Mouse (Mus musculus): ENCODE measurements around the gene Dab1. TPM values are rescaled to one million over a fixed set of nuclear protein-coding genes. Genes with fewer than 3 reads are reported as not detected.

Dab1 gene
- polyA plus RNA-seq, 1 experiment = not detected

DNA sequence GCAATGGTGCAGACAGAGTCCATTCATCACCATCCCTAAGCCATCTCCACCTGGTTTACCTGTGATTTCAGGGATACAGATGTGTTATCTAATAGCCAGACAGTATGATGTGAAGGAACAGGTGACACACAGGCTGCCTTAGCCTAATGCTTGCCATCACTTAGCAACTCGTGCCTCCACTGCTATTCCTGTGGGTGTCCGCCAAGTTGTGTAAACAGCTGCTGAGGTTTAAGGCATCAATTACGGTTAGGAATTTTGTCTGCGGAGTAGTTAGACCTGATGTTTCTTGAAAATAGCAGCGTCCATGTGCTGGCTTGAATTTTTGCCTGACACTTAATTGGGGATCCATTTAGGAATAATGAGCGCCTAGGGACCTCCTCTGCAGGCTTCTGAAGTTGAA, 487.1 kb downstream of the Dab1 start:
- Histone ChIP-seq H3K27ac (ENCODE audit: insufficient read depth, low read length) (no peak overlapping the region), H3K4me1 (ENCODE audit: control insufficient read depth, insufficient read depth, low read length) (no peaks in the 10 kb centered on the region), H3K4me3 (ENCODE audit: insufficient read depth, low read length) (no peak overlapping the region)
- TF ChIP-seq POLR2A (IDR thresholded peaks at IDR 0.05; ENCODE audit: low read depth, low read length) = no peak

DNA sequence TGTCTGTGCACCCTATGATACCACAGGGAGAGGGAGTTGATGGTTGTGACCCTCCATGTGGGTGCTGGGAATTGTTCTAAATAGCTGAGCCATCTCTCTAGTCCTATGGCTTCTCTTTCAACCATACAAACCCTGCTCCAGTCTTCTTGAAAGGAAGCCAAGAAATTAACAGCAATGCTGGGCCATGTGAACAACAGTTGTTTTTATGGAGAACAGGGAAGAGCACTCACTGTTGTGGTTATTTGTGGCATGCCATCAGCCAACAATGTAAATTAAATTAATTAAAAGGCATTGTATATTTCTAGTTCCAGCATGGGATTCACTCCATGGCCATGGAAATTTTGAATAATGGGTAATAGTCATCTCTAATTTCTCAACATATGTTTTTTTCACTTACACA, 492.5 kb downstream of the Dab1 start:
- TF ChIP-seq CTCF (IDR thresholded peaks at IDR 0.05; ENCODE audit: borderline replicate concordance, insufficient read depth, low read length) = no peak
- TF ChIP-seq POLR2A (IDR thresholded peaks at IDR 0.05; ENCODE audit: low read depth, low read length) = no peak
- Histone ChIP-seq H3K27ac (ENCODE audit: insufficient read depth, low read length) (no peak overlapping the region), H3K4me1 (ENCODE audit: control insufficient read depth, insufficient read depth, low read length) (no peaks in the 10 kb centered on the region), H3K4me3 (ENCODE audit: insufficient read depth, low read length) (no peak overlapping the region)

DNA sequence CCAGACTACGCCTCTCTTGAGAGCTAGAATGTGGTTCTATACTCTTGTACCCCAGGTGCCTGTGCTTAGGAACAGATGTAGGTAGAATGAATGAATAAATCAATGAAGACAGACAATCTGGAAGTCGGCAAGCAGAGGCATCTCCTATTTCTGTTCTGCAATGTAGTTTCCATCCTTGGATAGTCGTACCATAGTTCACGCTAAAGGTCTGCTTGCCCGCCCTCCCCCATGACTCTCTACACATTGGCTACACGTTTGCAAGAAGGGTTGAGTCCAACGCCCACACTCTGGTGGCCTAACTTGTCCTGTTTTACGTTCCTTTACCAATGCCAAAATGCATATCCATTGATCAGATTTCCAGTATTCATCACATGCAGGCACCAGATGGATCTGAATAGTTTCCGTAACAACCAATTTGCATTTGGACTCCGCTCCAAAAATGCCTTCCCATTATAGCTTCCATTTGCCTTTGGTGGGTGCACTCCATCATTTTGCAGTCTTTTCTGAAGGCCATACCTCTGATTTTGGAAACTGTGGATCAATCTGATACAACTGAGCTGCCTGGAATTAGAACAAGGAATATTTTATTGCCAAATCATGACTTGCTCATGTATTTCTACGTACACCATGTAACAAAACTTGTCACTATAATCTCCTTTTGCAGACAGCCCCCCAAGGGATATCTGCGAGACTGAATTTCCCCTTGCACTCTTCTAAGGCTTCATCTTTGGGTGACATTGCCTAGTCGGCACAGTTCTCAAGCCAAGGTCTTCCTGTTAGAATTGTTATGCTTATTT, 494.2 kb downstream of the Dab1 start:
- TF ChIP-seq CTCF (IDR thresholded peaks at IDR 0.05; ENCODE audit: borderline replicate concordance, insufficient read depth, low read length) (no peak), POLR2A (IDR thresholded peaks at IDR 0.05; ENCODE audit: low read depth, low read length) (no peak)
- H3K4me3 ChIP-seq (ENCODE audit: insufficient read depth, low read length) = no peak overlapping the region
- no peaks in the 10 kb centered on the region for H3K4me1 ChIP-seq (ENCODE audit: control insufficient read depth, insufficient read depth, low read length)
- no peak overlapping the region for H3K27ac ChIP-seq (ENCODE audit: insufficient read depth, low read length)

DNA sequence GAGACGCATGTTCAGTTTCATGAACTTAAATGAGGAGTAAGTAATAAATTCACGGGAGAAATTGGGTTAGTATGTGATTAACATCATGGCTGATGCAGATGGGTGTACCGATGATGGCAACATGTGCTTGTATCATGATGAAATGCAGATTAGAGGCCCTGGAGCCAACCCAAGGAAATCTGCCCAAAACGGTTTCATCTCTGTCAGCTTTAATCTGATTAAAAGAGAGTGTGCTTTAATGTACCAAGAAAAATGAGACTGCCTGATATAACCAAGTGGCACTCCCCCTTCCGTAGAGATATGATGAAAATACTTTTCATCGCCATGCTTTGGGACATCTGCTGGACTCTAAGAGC, 494.8 kb downstream of the Dab1 start:
- no peak overlapping the region for H3K27ac ChIP-seq (ENCODE audit: insufficient read depth, low read length)
- H3K4me3 ChIP-seq (ENCODE audit: insufficient read depth, low read length) = no peak overlapping the region
- no peak for TF ChIP-seq CTCF (IDR thresholded peaks at IDR 0.05; ENCODE audit: borderline replicate concordance, insufficient read depth, low read length)
- H3K4me1 ChIP-seq (ENCODE audit: control insufficient read depth, insufficient read depth, low read length) = no peaks in the 10 kb centered on the region

DNA sequence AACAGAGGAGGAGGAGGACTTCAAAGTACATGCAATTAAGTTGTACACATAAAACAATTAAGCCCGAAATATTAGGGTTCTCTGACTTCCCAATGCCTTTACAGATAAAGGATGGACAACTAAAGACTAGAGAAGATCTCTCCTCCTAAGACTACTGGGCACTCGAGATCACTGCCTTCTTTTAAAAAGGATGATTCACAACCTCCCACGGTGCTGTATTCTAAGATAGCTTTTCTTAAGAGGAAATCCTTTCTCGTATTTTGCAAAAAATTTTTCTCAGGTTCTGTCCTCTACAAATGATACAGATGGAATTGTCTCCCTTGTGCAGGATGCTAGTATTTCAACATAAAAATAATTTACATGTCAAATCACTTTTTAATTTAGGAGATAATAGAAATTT, 500.9 kb downstream of the Dab1 start:
- Histone ChIP-seq H3K27ac (ENCODE audit: insufficient read depth, low read length) (no peak overlapping the region), H3K4me3 (ENCODE audit: insufficient read depth, low read length) (no peak overlapping the region), H3K4me1 (ENCODE audit: control insufficient read depth, insufficient read depth, low read length) (no peaks in the 10 kb centered on the region)
- TF ChIP-seq CTCF (IDR thresholded peaks at IDR 0.05; ENCODE audit: borderline replicate concordance, insufficient read depth, low read length) (no peak), POLR2A (IDR thresholded peaks at IDR 0.05; ENCODE audit: low read depth, low read length) (no peak)

DNA sequence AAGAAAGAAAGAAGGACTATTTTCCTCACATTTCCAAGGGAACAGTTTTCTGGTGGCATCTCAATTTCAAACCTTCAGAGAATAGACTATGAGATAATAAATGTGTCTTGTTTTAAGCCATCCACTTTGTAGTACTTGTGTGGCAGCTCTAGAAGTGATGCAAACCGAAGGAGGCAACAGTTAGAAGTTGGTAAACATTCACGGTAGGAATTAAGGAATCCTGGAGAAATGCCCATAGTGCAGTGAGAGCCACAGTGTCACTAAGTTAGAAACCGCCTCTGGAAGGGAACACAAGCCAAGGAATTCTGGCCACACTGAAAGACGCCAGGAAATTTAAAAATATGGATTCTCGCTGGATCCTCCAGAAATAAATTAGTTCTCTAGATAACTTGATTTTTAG, 502.8 kb downstream of the Dab1 start:
- H3K4me3 ChIP-seq (ENCODE audit: insufficient read depth, low read length) = no peak overlapping the region
- no peak overlapping the region for H3K27ac ChIP-seq (ENCODE audit: insufficient read depth, low read length)
- TF ChIP-seq CTCF (IDR thresholded peaks at IDR 0.05; ENCODE audit: borderline replicate concordance, insufficient read depth, low read length) (no peak), POLR2A (IDR thresholded peaks at IDR 0.05; ENCODE audit: low read depth, low read length) (no peak)
- no peaks in the 10 kb centered on the region for H3K4me1 ChIP-seq (ENCODE audit: control insufficient read depth, insufficient read depth, low read length)

DNA sequence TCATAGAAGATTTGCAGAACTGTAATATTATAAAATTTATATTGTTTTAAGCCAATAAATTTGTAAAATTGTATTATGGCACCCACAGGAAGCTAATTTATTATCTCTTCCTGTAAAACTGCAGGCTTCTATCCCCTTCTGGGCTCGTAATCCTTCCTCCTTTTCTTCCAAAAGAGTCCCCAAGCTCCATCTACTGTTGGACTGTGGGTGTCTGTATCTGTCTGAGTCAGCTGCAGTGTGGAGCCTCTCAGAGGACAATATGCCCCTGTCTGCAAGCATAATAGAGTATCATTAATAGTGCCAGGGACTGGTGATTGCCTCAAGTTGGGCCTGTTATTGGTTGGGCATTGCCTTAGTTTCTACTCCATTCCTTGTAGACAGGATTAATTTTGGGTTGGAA, 503.2 kb downstream of the Dab1 start:
- H3K27ac ChIP-seq (ENCODE audit: insufficient read depth, low read length) = no peak overlapping the region
- H3K4me1 ChIP-seq (ENCODE audit: control insufficient read depth, insufficient read depth, low read length) = no peaks in the 10 kb centered on the region
- no peak overlapping the region for H3K4me3 ChIP-seq (ENCODE audit: insufficient read depth, low read length)
- TF ChIP-seq CTCF (IDR thresholded peaks at IDR 0.05; ENCODE audit: borderline replicate concordance, insufficient read depth, low read length) (no peak), POLR2A (IDR thresholded peaks at IDR 0.05; ENCODE audit: low read depth, low read length) (no peak)

DNA sequence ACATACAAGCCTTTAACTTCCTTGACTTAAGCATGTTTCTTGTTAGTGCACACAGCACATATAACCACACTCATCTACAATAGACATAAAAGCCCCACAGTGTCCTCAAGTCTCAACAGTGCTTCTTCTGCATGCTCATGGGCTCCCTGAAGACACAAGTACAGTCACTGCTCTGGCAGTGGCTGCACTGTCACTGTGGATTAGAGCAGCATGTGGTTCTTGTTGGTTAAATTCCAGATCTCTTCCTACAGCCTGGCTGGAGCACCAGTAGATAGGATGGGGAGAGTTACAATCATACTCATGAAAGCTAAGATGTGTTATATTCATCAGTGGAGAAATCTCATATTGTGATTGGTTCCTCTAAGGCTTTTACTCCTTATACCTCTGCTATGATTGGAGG, 534.5 kb downstream of the Dab1 start:
- no peaks in the 10 kb centered on the region for H3K4me1 ChIP-seq (ENCODE audit: control insufficient read depth, insufficient read depth, low read length)
- TF ChIP-seq POLR2A (IDR thresholded peaks at IDR 0.05; ENCODE audit: low read depth, low read length) (no peak), CTCF (IDR thresholded peaks at IDR 0.05; ENCODE audit: borderline replicate concordance, insufficient read depth, low read length) (no peak)
- H3K27ac ChIP-seq (ENCODE audit: insufficient read depth, low read length) = no peak overlapping the region
- H3K4me3 ChIP-seq (ENCODE audit: insufficient read depth, low read length) = no peak overlapping the region

DNA sequence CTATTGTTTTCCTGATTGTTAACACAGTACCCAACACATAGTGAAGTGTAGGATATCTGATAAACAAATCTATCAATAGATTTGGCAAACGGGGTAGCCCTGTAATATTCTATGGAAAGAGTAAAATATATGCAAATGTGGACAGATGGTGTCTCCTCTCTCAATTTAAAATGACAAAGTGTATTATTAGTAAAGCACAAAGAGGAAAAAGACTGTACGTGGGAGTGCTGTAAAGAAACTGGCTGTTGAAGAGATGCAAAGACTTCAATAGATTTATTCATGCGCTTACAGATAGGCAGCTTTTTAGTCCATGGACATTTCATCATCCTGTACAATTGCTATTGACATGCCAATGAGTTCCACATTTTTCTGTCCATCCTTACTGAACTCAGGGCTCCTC, 558.9 kb downstream of the Dab1 start:
- H3K4me1 ChIP-seq (ENCODE audit: control insufficient read depth, insufficient read depth, low read length) = no peaks in the 10 kb centered on the region
- TF ChIP-seq POLR2A (IDR thresholded peaks at IDR 0.05; ENCODE audit: low read depth, low read length) = no peak
- no peak for TF ChIP-seq CTCF (IDR thresholded peaks at IDR 0.05; ENCODE audit: borderline replicate concordance, insufficient read depth, low read length)
- no peak overlapping the region for H3K27ac ChIP-seq (ENCODE audit: insufficient read depth, low read length)
- H3K4me3 ChIP-seq (ENCODE audit: insufficient read depth, low read length) = no peak overlapping the region

DNA sequence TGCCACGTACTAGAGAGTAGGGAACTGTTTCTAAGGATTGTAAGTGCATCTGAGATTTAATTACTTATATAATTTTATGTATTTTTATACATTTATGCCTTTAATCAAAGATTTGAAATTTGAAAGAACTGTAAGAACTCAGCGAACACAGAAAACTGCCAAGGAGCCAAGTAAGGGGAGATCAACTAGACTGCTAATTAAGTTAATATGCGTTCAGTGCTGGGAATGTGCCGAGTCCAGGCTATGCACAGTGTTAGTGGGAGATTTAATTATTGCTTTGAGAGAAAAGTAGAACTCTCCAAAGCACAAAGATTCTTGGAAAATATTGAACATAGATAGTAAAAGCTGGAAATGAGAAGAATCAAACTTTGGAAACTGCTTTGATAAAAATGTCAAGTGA, 567.2 kb downstream of the Dab1 start:
- Histone ChIP-seq H3K4me1 (ENCODE audit: control insufficient read depth, insufficient read depth, low read length) (no peaks in the 10 kb centered on the region), H3K4me3 (ENCODE audit: insufficient read depth, low read length) (no peak overlapping the region), H3K27ac (ENCODE audit: insufficient read depth, low read length) (no peak overlapping the region)
- TF ChIP-seq POLR2A (IDR thresholded peaks at IDR 0.05; ENCODE audit: low read depth, low read length) = no peak
- no peak for TF ChIP-seq CTCF (IDR thresholded peaks at IDR 0.05; ENCODE audit: borderline replicate concordance, insufficient read depth, low read length)

DNA sequence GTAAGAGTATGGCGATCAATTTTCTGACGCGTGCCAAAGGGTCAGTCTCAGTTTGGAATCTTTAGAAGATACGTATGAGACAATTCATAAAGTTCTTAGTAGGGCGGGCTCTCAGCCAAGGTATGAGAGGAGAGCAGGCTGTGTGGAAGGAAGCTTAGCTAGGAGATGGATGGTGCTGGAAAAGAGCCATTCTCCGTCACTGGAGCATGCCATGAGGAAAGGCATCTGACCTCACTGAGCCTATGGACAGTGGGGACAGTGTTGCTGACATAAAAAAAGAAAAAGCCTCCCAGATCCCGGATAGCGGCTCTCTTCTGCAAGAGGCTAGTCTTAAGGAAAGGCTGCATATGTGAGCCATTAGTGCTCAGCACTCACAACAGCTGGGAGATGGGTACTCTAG, 579.5 kb downstream of the Dab1 start:
- no peaks in the 10 kb centered on the region for H3K4me1 ChIP-seq (ENCODE audit: control insufficient read depth, insufficient read depth, low read length)
- H3K27ac ChIP-seq (ENCODE audit: insufficient read depth, low read length) = no peak overlapping the region
- no peak overlapping the region for H3K4me3 ChIP-seq (ENCODE audit: insufficient read depth, low read length)
- TF ChIP-seq CTCF (IDR thresholded peaks at IDR 0.05; ENCODE audit: borderline replicate concordance, insufficient read depth, low read length) (no peak), POLR2A (IDR thresholded peaks at IDR 0.05; ENCODE audit: low read depth, low read length) (no peak)

All from embryonic fibroblast, embryonic 13.5 days (primary cell).